Mouse (Mus musculus) olfactory bulb, adult 2 months (tissue): ENCODE measurements around the gene Creb3l1.

ENCODE experiments used
- CTCF ChIP-seq: fragments of 200-500 bp; IDR thresholded peaks from 2 replicates; pipeline ENCODE4 v1.5.1; 2012; ENCODE audit warnings: low read depth, mild to moderate bottlenecking, low read length, moderate library complexity; ENCODE audit not compliant: insufficient read depth
- POLR2A ChIP-seq: fragments of 200-500 bp; IDR thresholded peaks from 2 replicates; pipeline ENCODE4 v1.6.1; 2012; ENCODE audit warnings: mild to moderate bottlenecking, low read depth, low read length, moderate library complexity; ENCODE audit not compliant: insufficient read depth

DNA sequence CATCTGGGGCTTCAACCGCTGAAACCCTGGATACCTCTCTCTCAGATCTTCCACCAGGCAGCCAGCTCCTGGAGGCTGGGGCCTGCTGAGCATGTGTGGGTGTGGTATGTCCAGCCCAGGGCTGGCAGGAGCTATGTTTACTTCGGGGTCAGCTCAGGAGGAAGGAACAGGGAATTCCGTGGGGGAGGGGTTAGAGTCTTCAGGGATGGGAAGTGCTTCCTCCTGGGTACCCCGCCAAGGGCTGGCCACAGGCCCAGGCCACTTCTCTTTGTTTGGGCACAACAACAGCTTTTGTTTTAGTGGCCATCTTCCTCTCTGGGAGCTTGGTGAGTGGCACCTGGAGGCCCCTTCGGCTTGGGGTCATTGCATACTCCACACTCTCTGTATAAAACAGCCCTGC lies 70.5 kb downstream of the Creb3l1 start:
- TF ChIP-seq POLR2A (no peak), CTCF (no peak)
